Mouse (Mus musculus) MN1 (cell line): ENCODE measurements around the gene Spag6.

Experiments
- DNase-seq: peaks from one replicate; pipeline ENCODE4 v3.0.0-alpha.2; 2016; ENCODE audit warnings: low spot score

Spag6 gene

GRCm38 (mm10) chr2:18693871-18694610, at the start of gene Spag6:
Gene Spag6 (plus strand): TSS chr2:18694032.
- DNase-seq, result peak; percentile 80

- no peak for DNase-seq
These were observed 45.3 kb upstream of the Spag6 start for GRCm38 (mm10) chr2:18648563-18648962.

GRCm38 (mm10) chr2:18654821-18655220, 39.0 kb upstream of the Spag6 start:
- DNase-seq, result no peak

- no peak for DNase-seq
These were observed 29.8 kb upstream of the Spag6 start for GRCm38 (mm10) chr2:18664003-18664402.

- DNase-seq, result no peak
These were observed 22.8 kb upstream of the Spag6 start for GRCm38 (mm10) chr2:18671041-18671440.

GRCm38 (mm10) chr2:18672133-18672765, 21.6 kb upstream of the Spag6 start, which contains the start of gene Commd3:
Gene Commd3 (plus strand): TSS chr2:18672384.
- peak; percentile 89 for DNase-seq

- peak; percentile 29 for DNase-seq
These were observed 21.1 kb upstream of the Spag6 start for GRCm38 (mm10) chr2:18672766-18673164.

- DNase-seq, result no peak
These were observed 20.1 kb upstream of the Spag6 start for GRCm38 (mm10) chr2:18673766-18674165.

GRCm38 (mm10) chr2:18674193-18674902, 19.5 kb upstream of the Spag6 start:
- no peak for DNase-seq

GRCm38 (mm10) chr2:18675681-18676456, 18.0 kb upstream of the Spag6 start:
- DNase-seq, result peak; percentile 68

- DNase-seq, result peak; percentile 85
These were observed 17.3 kb upstream of the Spag6 start for GRCm38 (mm10) chr2:18676457-18676935.

- DNase-seq, result peak; percentile 71
These were observed 16.8 kb upstream of the Spag6 start, which contains the start of gene Bmi1 for GRCm38 (mm10) chr2:18676936-18677491. Gene Bmi1 (plus strand): TSS chr2:18677018.

GRCm38 (mm10) chr2:18677631-18678471, 16.0 kb upstream of the Spag6 start:
- peak; percentile 45 for DNase-seq

GRCm38 (mm10) chr2:18679701-18680100, 14.1 kb upstream of the Spag6 start:
- no peak for DNase-seq

GRCm38 (mm10) chr2:18680501-18680900, 13.3 kb upstream of the Spag6 start:
- no peak for DNase-seq

- DNase-seq, result peak; percentile 73
These were observed 12.9 kb upstream of the Spag6 start for GRCm38 (mm10) chr2:18680961-18681360.

GRCm38 (mm10) chr2:18684062-18684461, 9.8 kb upstream of the Spag6 start:
- no peak for DNase-seq

- no peak for DNase-seq
These were observed 7.4 kb upstream of the Spag6 start for GRCm38 (mm10) chr2:18686386-18686785.

- no peak for DNase-seq
These were observed 6.9 kb upstream of the Spag6 start for GRCm38 (mm10) chr2:18686826-18687519.

GRCm38 (mm10) chr2:18687671-18688170, 6.1 kb upstream of the Spag6 start:
- no peak for DNase-seq
